Mouse (Mus musculus) olfactory bulb, adult 2 months (tissue): ENCODE measurements around the gene Usp40.

Experiments
- CTCF ChIP-seq: fragments of 200-500 bp; IDR thresholded peaks from 2 replicates; pipeline ENCODE4 v1.5.1; 2012; ENCODE audit warnings: low read depth, mild to moderate bottlenecking, low read length, moderate library complexity; ENCODE audit not compliant: insufficient read depth
- POLR2A ChIP-seq: fragments of 200-500 bp; IDR thresholded peaks from 2 replicates; pipeline ENCODE4 v1.6.1; 2012; ENCODE audit warnings: mild to moderate bottlenecking, low read depth, low read length, moderate library complexity; ENCODE audit not compliant: insufficient read depth

DNA sequence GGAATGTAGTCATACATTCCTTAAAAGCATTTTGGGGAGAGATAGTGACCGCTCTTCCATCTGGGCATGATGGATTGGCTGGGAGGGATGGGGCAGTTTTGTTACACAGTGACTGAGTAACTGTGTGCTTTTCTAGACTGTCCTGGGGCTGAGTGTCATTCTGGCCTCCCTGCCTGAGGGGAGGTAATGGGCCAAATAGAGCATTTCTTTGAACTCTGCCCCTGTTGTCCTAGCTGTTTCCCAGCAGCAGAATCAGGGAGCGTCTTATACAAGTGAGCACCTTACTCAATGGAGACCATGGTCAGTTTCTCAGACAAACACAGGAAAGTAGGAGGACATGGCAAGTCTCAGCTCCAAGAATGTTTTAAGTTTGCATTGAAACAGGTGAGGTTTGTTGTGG lies 111.4 kb downstream of the Usp40 start:
- no peak for TF ChIP-seq POLR2A
- no peak for TF ChIP-seq CTCF
